ENCODE assay signal across 17 mouse cellular contexts in genomic region chr15:79770629-79771240, GRCm38 (mm10). TPM values are rescaled to one million over a fixed set of nuclear protein-coding genes. Genes with fewer than 3 reads are reported as not detected.
DNase-seq lines count a peak whose midpoint lies in the region; ATAC-seq and TF ChIP-seq lines count a peak whose summit lies in the region.
"Had no signal": no experiment of that assay in that cellular context is flagged by ENCODE, and none has a peak within 500 bp of the region (broad histone marks: within the 10 kb centered on the region; RNA-seq: fewer than 3 reads in every experiment).

No protein-coding gene starts in this region.

- H3K27me3 ChIP-seq in forebrain, embryonic 16.5 days (replicated peaks; ENCODE audit: control insufficient read depth, insufficient read depth, low read length): no peaks in the 10 kb centered on the region
- no peaks in the 10 kb centered on the region for H3K27me3 ChIP-seq in forebrain, embryonic 11.5 days (ENCODE audit: control insufficient read depth, insufficient read depth, low read length)
- no peaks in the 10 kb centered on the region for H3K27me3 ChIP-seq in limb, embryonic 13.5 days
- H3K27me3 ChIP-seq in limb, embryonic 10.5 days (ENCODE audit: low read depth, poor library complexity, severe bottlenecking): no peaks in the 10 kb centered on the region
- H3K27me3 ChIP-seq in E14TG2a.4 (ENCODE audit: insufficient read depth, low read length) (no peaks in the 10 kb centered on the region), myocyte (ENCODE audit: control insufficient read depth, insufficient read depth, insufficient read length) (no peaks in the 10 kb centered on the region)
- H3K27me3 ChIP-seq: liver, embryonic 12.5 days had no signal

- no peak overlapping the region for H3K4me3 ChIP-seq in forebrain, embryonic 16.5 days (replicated peaks; ENCODE audit: low read length)
- H3K4me3 ChIP-seq in forebrain, embryonic 11.5 days (ENCODE audit: low read depth, low read length): no peak overlapping the region
- H3K4me3 ChIP-seq in limb, embryonic 13.5 days: no peak overlapping the region
- H3K4me3 ChIP-seq in limb, embryonic 10.5 days: no peak overlapping the region
- peak overlapping the region; percentile 30; the same call in 1 of the 2 replicates for H3K4me3 ChIP-seq in E14TG2a.4 (replicated peaks; ENCODE audit: low read length)
- no peak overlapping the region for H3K4me3 ChIP-seq in myocyte
- H3K4me3 ChIP-seq: liver, embryonic 12.5 days had no signal

- peaks cover 61% of the 10 kb centered on the region for H3K4me1 ChIP-seq in forebrain, embryonic 16.5 days (replicated peaks; ENCODE audit: control insufficient read depth, insufficient read depth, low read length)
- H3K4me1 ChIP-seq in forebrain, embryonic 11.5 days (replicated peaks; ENCODE audit: control insufficient read depth, insufficient read depth, low read length): peaks cover 5% of the 10 kb centered on the region; the same call in 1 of the 2 replicates
- peaks cover 30% of the 10 kb centered on the region for H3K4me1 ChIP-seq in limb, embryonic 13.5 days
- peaks cover 22% of the 10 kb centered on the region for H3K4me1 ChIP-seq in limb, embryonic 10.5 days
- H3K4me1 ChIP-seq in E14TG2a.4 (replicated peaks; ENCODE audit: low read depth, low read length): peaks cover 65% of the 10 kb centered on the region

- H3K4me2 ChIP-seq in forebrain, embryonic 16.5 days (ENCODE audit: low read length): peak overlapping the region; percentile 13
- H3K4me2 ChIP-seq in forebrain, embryonic 11.5 days (ENCODE audit: low read depth, low read length, severe bottlenecking): no peak overlapping the region
- H3K4me2 ChIP-seq in limb, embryonic 13.5 days (replicated peaks): peak overlapping the region; percentile 17
- H3K4me2 ChIP-seq in myocyte (ENCODE audit: low read depth): peak overlapping the region; percentile 59
- H3K4me2 ChIP-seq: liver, embryonic 12.5 days had no signal

- H3K9ac ChIP-seq in forebrain, embryonic 16.5 days (replicated peaks; ENCODE audit: low read depth, low read length): no peak overlapping the region
- H3K9ac ChIP-seq in forebrain, embryonic 11.5 days (ENCODE audit: low read length): no peak overlapping the region
- H3K9ac ChIP-seq in limb, embryonic 13.5 days: peak overlapping the region; percentile 39; the same call in 1 of the 2 replicates
- H3K9ac ChIP-seq: liver, embryonic 12.5 days had no signal

- TF ChIP-seq POLR2A in myocyte (IDR thresholded peaks at IDR 0.05; ENCODE audit: insufficient read length, low read depth): no peak

- no peaks in the 10 kb centered on the region for H3K9me3 ChIP-seq in forebrain, embryonic 16.5 days (ENCODE audit: control insufficient read depth, low read length)
- H3K9me3 ChIP-seq in forebrain, embryonic 11.5 days (ENCODE audit: control insufficient read depth, low read length): no peaks in the 10 kb centered on the region
- no peaks in the 10 kb centered on the region for H3K9me3 ChIP-seq in limb, embryonic 13.5 days
- no peaks in the 10 kb centered on the region for H3K9me3 ChIP-seq in limb, embryonic 10.5 days (replicated peaks)
- no peaks in the 10 kb centered on the region for H3K9me3 ChIP-seq in E14TG2a.4 (ENCODE audit: low read length)
- H3K9me3 ChIP-seq: liver, embryonic 12.5 days had no signal

- H3K79me2 ChIP-seq in myocyte (ENCODE audit: control insufficient read depth, insufficient read depth): peaks cover 27% of the 10 kb centered on the region

- no peak for TF ChIP-seq CTCF in E14TG2a.4 (conservative IDR thresholded peaks at IDR 0.05; ENCODE audit: low read length)

- H3K27ac ChIP-seq in forebrain, embryonic 16.5 days (ENCODE audit: low read length): no peak overlapping the region
- H3K27ac ChIP-seq in forebrain, embryonic 11.5 days (ENCODE audit: low read depth, low read length): no peak overlapping the region
- H3K27ac ChIP-seq in limb, embryonic 13.5 days: no peak overlapping the region
- no peak overlapping the region for H3K27ac ChIP-seq in limb, embryonic 10.5 days
- H3K27ac ChIP-seq: liver, embryonic 12.5 days had no signal

- DNase-seq in forebrain, embryonic 11.5 days (ENCODE audit: low spot score): no peak
- no peak for DNase-seq in limb, embryonic 10.5 days (ENCODE audit: low spot score)
- DNase-seq in retina, postnatal 1 day: no peak
- DNase-seq: adrenal gland, postnatal 25 days; cerebellum, adult 18-20 months; embryo, embryonic 11 days; kidney, postnatal 14 days; layer of hippocampus, postnatal 36 days; thymus, postnatal 4 days had no signal

- H3ac ChIP-seq in myocyte (ENCODE audit: control insufficient read depth, insufficient read length): no peak overlapping the region

- 47% methylated on average over 21 of the region's 21 CpGs for WGBS in forebrain, embryonic 16.5 days
- 89% methylated on average over 21 of the region's 21 CpGs for WGBS in forebrain, embryonic 11.5 days
- 56% methylated on average over 21 of the region's 21 CpGs for WGBS in limb, embryonic 13.5 days
- WGBS in limb, embryonic 10.5 days: 83% methylated on average over 21 of the region's 21 CpGs

- H3K36me3 ChIP-seq in forebrain, embryonic 16.5 days (ENCODE audit: control insufficient read depth, insufficient read depth): no peaks in the 10 kb centered on the region
- H3K36me3 ChIP-seq in forebrain, embryonic 11.5 days (ENCODE audit: control insufficient read depth, insufficient read depth, low read length): no peaks in the 10 kb centered on the region
- H3K36me3 ChIP-seq in limb, embryonic 13.5 days: peaks cover 2% of the 10 kb centered on the region; the same call in 1 of the 2 replicates
- no peaks in the 10 kb centered on the region for H3K36me3 ChIP-seq in limb, embryonic 10.5 days
- H3K36me3 ChIP-seq in E14TG2a.4 (ENCODE audit: insufficient read depth, low read length) (no peaks in the 10 kb centered on the region), myocyte (ENCODE audit: control insufficient read depth, insufficient read depth) (no peaks in the 10 kb centered on the region)
- H3K36me3 ChIP-seq: liver, embryonic 12.5 days had no signal

- no peak for ATAC-seq in forebrain, embryonic 16.5 days
- ATAC-seq in forebrain, embryonic 11.5 days (replicated peaks; ENCODE audit: low FRiP score): no peak
- ATAC-seq in limb, embryonic 13.5 days (ENCODE audit: low FRiP score, low read depth): no peak
- no peak for ATAC-seq in activated CD4-positive, CD25-positive, alpha-beta regulatory T cell, adult 4 months
- ATAC-seq: CD4-positive, CD25-positive, alpha-beta regulatory T cell, adult 4 months; liver, embryonic 12.5 days; lung, postnatal 0 days had no signal

TF ChIP-seq in myocyte, 11 proteins besides CTCF, POLR2A, EP300 and RAD21:
- TF ChIP-seq USF1 (IDR thresholded peaks at IDR 0.05; ENCODE audit: low read depth) (no peak), CEBPB (IDR thresholded peaks at IDR 0.05; ENCODE audit: insufficient read depth, poor library complexity, severe bottlenecking) (0 out of 2 replicates have a peak, but pooled peaks have one; percentile 4), MYOG (IDR thresholded peaks at IDR 0.05; ENCODE audit: control insufficient read depth in 1 of 3, insufficient read depth in 1 of 3, insufficient read length in 2 of 3, low read depth in 2 of 3) (no peak), REST (IDR thresholded peaks at IDR 0.05; ENCODE audit: insufficient read depth, insufficient read length) (no peak), MYOD1 (IDR thresholded peaks at IDR 0.05; ENCODE audit: control insufficient read depth in 1 of 3, insufficient read length in 2 of 3, low read depth in 2 of 3) (no peak), TCF3 (IDR thresholded peaks at IDR 0.05; ENCODE audit: insufficient read length, low read depth) (no peak), SRF (IDR thresholded peaks at IDR 0.05; ENCODE audit: control insufficient read depth, insufficient read length, low read depth) (peak; percentile 89)

RNA-seq across cellular contexts. Expression of gene Dnal4, which starts 6.9 kb away (rescaled TPM):
- 87.9 and 89.5 TPM in 2 replicates for polyA plus RNA-seq in forebrain, embryonic 16.5 days (2015; fragmentation: Nextera tagmentation; extraction: Ambion mirVana)
- polyA plus RNA-seq in forebrain, embryonic 11.5 days (2014; fragmentation: Nextera tagmentation; extraction: Ambion mirVana): 63.9 and 76.7 TPM in 2 replicates
- 69.5 and 74.1 TPM in 2 replicates for polyA plus RNA-seq in limb, embryonic 13.5 days (2015; fragmentation: Nextera tagmentation; extraction: Ambion mirVana)
- 62.2 and 70.4 TPM in 2 replicates for polyA plus RNA-seq in limb, embryonic 10.5 days (2016; fragmentation: Nextera tagmentation; extraction: Ambion mirVana)
- polyA plus RNA-seq in myocyte (2012; fragmentation: generic; extraction: Trizol): 66.8 TPM
- polyA plus RNA-seq in activated CD4-positive, CD25-positive, alpha-beta regulatory T cell, adult 4 months (2017; shearing (Covaris generic)): 1 to 10 TPM; 5.3 to 6.9 TPM

RNA-seq across cellular contexts. Expression of gene Sun2, which starts 28.4 kb away (rescaled TPM):
- 8.9 and 9.9 TPM in 2 replicates for polyA plus RNA-seq in forebrain, embryonic 16.5 days (2015; fragmentation: Nextera tagmentation; extraction: Ambion mirVana)
- 4.3 and 5.9 TPM in 2 replicates for polyA plus RNA-seq in forebrain, embryonic 11.5 days (2014; fragmentation: Nextera tagmentation; extraction: Ambion mirVana)
- polyA plus RNA-seq in limb, embryonic 13.5 days (2015; fragmentation: Nextera tagmentation; extraction: Ambion mirVana): 5.5 and 7.8 TPM in 2 replicates
- polyA plus RNA-seq in limb, embryonic 10.5 days (2016; fragmentation: Nextera tagmentation; extraction: Ambion mirVana): 2.8 and 3.8 TPM in 2 replicates
- polyA plus RNA-seq in myocyte (2012; fragmentation: generic; extraction: Trizol): 78.0 TPM
- polyA plus RNA-seq in activated CD4-positive, CD25-positive, alpha-beta regulatory T cell, adult 4 months (2017; shearing (Covaris generic)): 10 to 100 TPM; 12.7 to 14.3 TPM

RNA-seq across cellular contexts. Expression of gene Nptxr, which starts 33.8 kb away (rescaled TPM):
- polyA plus RNA-seq in forebrain, embryonic 16.5 days (2015; fragmentation: Nextera tagmentation; extraction: Ambion mirVana): 19.2 and 24.7 TPM in 2 replicates
- polyA plus RNA-seq in forebrain, embryonic 11.5 days (2014; fragmentation: Nextera tagmentation; extraction: Ambion mirVana): 1.4 and 2.1 TPM in 2 replicates
- polyA plus RNA-seq in limb, embryonic 13.5 days (2015; fragmentation: Nextera tagmentation; extraction: Ambion mirVana): 2.7 and 2.9 TPM in 2 replicates
- 0.55 and 0.65 TPM in 2 replicates for polyA plus RNA-seq in limb, embryonic 10.5 days (2016; fragmentation: Nextera tagmentation; extraction: Ambion mirVana)
- polyA plus RNA-seq in myocyte (2012; fragmentation: generic; extraction: Trizol): 14.3 TPM
- polyA plus RNA-seq in activated CD4-positive, CD25-positive, alpha-beta regulatory T cell, adult 4 months (2017; shearing (Covaris generic)): under 1 TPM; 0.09 to 0.11 TPM
